Mouse (Mus musculus) stomach, postnatal 0 days (tissue): ENCODE data around the gene Lpin2.

Experiments
- CTCF ChIP-seq: IDR thresholded peaks from 2 replicates; pipeline ENCODE4 v1.5.1; 2016; ENCODE audit warnings: antibody characterized with exemption, low read depth, mild to moderate bottlenecking, moderate library complexity
- EP300 ChIP-seq: optimal IDR thresholded peaks from 2 replicates; pipeline ENCODE3; 2016; ENCODE audit warnings: antibody characterized with exemption

DNA sequence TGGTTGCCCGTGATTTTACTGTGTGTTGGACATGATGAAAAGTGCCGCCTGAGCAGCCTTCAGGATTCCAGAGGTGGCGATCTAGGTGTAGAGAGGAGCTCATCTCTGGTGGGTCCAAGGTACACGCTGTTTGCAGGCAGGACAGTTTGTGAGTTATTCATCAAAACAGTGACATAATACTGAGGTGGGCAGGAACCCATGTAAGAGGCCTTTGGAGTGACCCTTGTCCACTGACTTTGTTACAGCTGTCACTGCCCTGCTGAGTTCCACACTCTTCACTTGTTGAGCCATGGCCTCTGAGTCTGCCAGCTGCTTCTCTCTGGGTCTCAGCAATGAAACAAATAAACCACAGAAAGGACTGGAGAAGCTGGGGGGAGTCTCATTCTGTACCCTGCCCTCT is 19.8 kb downstream of the Lpin2 start:
- TF ChIP-seq CTCF (no peak), EP300 (no peak)
